Mouse (Mus musculus) lung, adult 2 months (tissue): ENCODE results near the gene Alad. TPM values are rescaled to one million over a fixed set of nuclear protein-coding genes. Genes with fewer than 3 reads are reported as not detected.
"Not testable (repeated sequence)": the region's sequence is repeated elsewhere in the genome, so short reads cannot be mapped to it uniquely, and the experiment has no call there.

ENCODE experiments used
- DNase-seq: peaks from one replicate; pipeline ENCODE4 v3.0.0; 2022
- H3K4me1 ChIP-seq: fragments of 200-500 bp; 2 replicates; pipeline ENCODE4 v1.6.1; 2011; ENCODE audit warnings: low read length; ENCODE audit not compliant: control insufficient read depth, insufficient read depth
- H3K4me3 ChIP-seq: fragments of 200-500 bp; replicated peaks from 2 replicates; pipeline ENCODE3; 2011; ENCODE audit warnings: low read depth, mild to moderate bottlenecking, control low read depth, low read length; ENCODE audit errors: extremely low read depth
- CTCF ChIP-seq: fragments of 200-500 bp; IDR thresholded peaks from 2 replicates; pipeline ENCODE4 v1.5.1; 2011; ENCODE audit warnings: mild to moderate bottlenecking, low read length, control low read depth; ENCODE audit not compliant: insufficient read depth
- POLR2A ChIP-seq: fragments of 200-500 bp; IDR thresholded peaks from 2 replicates; pipeline ENCODE4 v1.6.1; 2011; ENCODE audit warnings: low read depth, mild to moderate bottlenecking, control low read depth, low read length, borderline replicate concordance; ENCODE audit errors: extremely low read depth
- WGBS: fragments of 180-500 bp; shearing (Covaris S2); methylation state at CpG from one replicate; pipeline ENCODE4 v1.1.7; 2018; 5-methylcytosine and 5-hydroxymethylcytosine counted together
- polyA plus RNA-seq: library from polyadenylated mRNA; depleted of rRNA; stranded (reverse); fragments of >200 nt; gene quantifications from 2 replicates; pipeline ENCODE4 v1.2.3, GENCODE M21; 2012; rRNA removed

Gene Alad
- polyA plus RNA-seq, 1 experiment = 141 TPM

GRCm38 (mm10) chr4:62479593-62479936, 40.2 kb downstream of the Alad start:
- 0 out of 2 replicates have a peak, but pooled peaks have one; percentile 30 for TF ChIP-seq CTCF
- not testable (repeated sequence) for DNase-seq, H3K4me1 ChIP-seq
- 10% methylated on average over 11 of the region's 11 CpGs for WGBS
- peak overlapping the region; percentile 62 for H3K4me3 ChIP-seq

- Histone ChIP-seq H3K4me1 (peaks cover 7% of the 10 kb centered on the region), H3K4me3 (no peak overlapping the region)
- TF ChIP-seq CTCF (no peak), POLR2A (no peak)
- DNase-seq = no peak
- WGBS = 59% methylated on average over 6 of the region's 6 CpGs
Measured at GRCm38 (mm10) chr4:62477542-62478244, 42.0 kb downstream of the Alad start.

GRCm38 (mm10) chr4:62475793-62476192, 43.9 kb downstream of the Alad start:
- no peak for TF ChIP-seq POLR2A
- TF ChIP-seq CTCF = no peak
- DNase-seq = no peak
- no peak overlapping the region for H3K4me3 ChIP-seq
- 62% methylated on average over 6 of the region's 6 CpGs for WGBS
- peaks cover 7% of the 10 kb centered on the region for H3K4me1 ChIP-seq

GRCm38 (mm10) chr4:62475131-62475530, 44.6 kb downstream of the Alad start:
- no peak for TF ChIP-seq POLR2A
- Histone ChIP-seq H3K4me1 (peaks cover 7% of the 10 kb centered on the region), H3K4me3 (no peak overlapping the region)
- no peak for DNase-seq
- 36% methylated on average over 2 of the region's 2 CpGs for WGBS

GRCm38 (mm10) chr4:62472071-62472470, 47.6 kb downstream of the Alad start:
- Histone ChIP-seq H3K4me1 (peaks cover 3% of the 10 kb centered on the region; the same call in 1 of the 2 replicates), H3K4me3 (no peak overlapping the region)
- 90% methylated on average over 2 of the region's 2 CpGs for WGBS
- TF ChIP-seq POLR2A = no peak
- no peak for TF ChIP-seq CTCF
- DNase-seq = no peak

- under 1% methylated on average over 30 of the region's 30 CpGs for WGBS
- DNase-seq = peak; percentile 83
- H3K4me3 ChIP-seq = peak within 1 kb of the TSS; percentile 48
Measured at GRCm38 (mm10) chr4:62470598-62471051, 49.1 kb downstream of the Alad start, which contains the start of gene Wdr31. Wdr31 (minus strand) TSS chr4:62470896.

GRCm38 (mm10) chr4:62468158-62468557, 51.6 kb downstream of the Alad start:
- H3K4me1 ChIP-seq = no peaks in the 10 kb centered on the region
- 97% methylated on average over 1 of the region's 1 CpGs for WGBS
- no peak for DNase-seq
- H3K4me3 ChIP-seq = no peak overlapping the region
- TF ChIP-seq CTCF = no peak
- TF ChIP-seq POLR2A = no peak

More at GRCm38 (mm10) chr4:62470598-62471051, 49.1 kb downstream of the Alad start, which contains the start of gene Wdr31:
- no peak for TF ChIP-seq CTCF
- TF ChIP-seq POLR2A = 0 out of 2 replicates have a peak, but pooled peaks have one; percentile 19
- H3K4me1 ChIP-seq = peaks cover under 1% of the 10 kb centered on the region; the same call in 1 of the 2 replicates

GRCm38 (mm10) chr4:62463124-62463523, 56.6 kb downstream of the Alad start:
- H3K4me3 ChIP-seq = no peak overlapping the region
- WGBS = 87% methylated on average over 2 of the region's 2 CpGs
- DNase-seq = no peak

GRCm38 (mm10) chr4:62460348-62460747, 59.4 kb downstream of the Alad start:
- WGBS = 88% methylated on average over 8 of the region's 8 CpGs
- TF ChIP-seq CTCF = no peak
- no peak for TF ChIP-seq POLR2A
- H3K4me1 ChIP-seq = no peaks in the 10 kb centered on the region
- DNase-seq = no peak
- H3K4me3 ChIP-seq = no peak overlapping the region

More at GRCm38 (mm10) chr4:62463124-62463523, 56.6 kb downstream of the Alad start:
- H3K4me1 ChIP-seq = no peaks in the 10 kb centered on the region
- TF ChIP-seq CTCF (no peak), POLR2A (no peak)

Other genes with a start within 250 kb of the Alad start
- 35.6 and 41.5 TPM in 2 replicates for gene Fkbp15, start 159.4 kb downstream of the Alad start, polyA plus RNA-seq
- 23.2 and 29.3 TPM in 2 replicates for gene Slc31a1, start 159.2 kb downstream of the Alad start, polyA plus RNA-seq
- 20.9 and 31.5 TPM in 2 replicates for gene Cdc26, start 111.3 kb downstream of the Alad start, polyA plus RNA-seq
- gene Prpf4, start 111.1 kb downstream of the Alad start, polyA plus RNA-seq = 6.3 and 7.9 TPM in 2 replicates
- gene Rnf183, start 84.7 kb downstream of the Alad start, polyA plus RNA-seq = 1.0 and 1.7 TPM in 2 replicates
- gene Wdr31, start 49.0 kb downstream of the Alad start, polyA plus RNA-seq = 4.0 and 4.2 TPM in 2 replicates
- gene Bspry, start 39.9 kb downstream of the Alad start, polyA plus RNA-seq = 26.0 and 31.0 TPM in 2 replicates
- gene Hdhd3, start 16.5 kb downstream of the Alad start, polyA plus RNA-seq = 10.0 and 14.1 TPM in 2 replicates
- 8.9 and 16.1 TPM in 2 replicates for gene Pole3, start 5.2 kb upstream of the Alad start, polyA plus RNA-seq
- gene 4933430I17Rik, start 5.5 kb upstream of the Alad start, polyA plus RNA-seq = 0.08 and 0.15 TPM in 2 replicates
- gene Rgs3, start 39.9 kb upstream of the Alad start, polyA plus RNA-seq = 97.1 and 104 TPM in 2 replicates